Mouse (Mus musculus): ENCODE data around the gene Zfp961. TPM values are rescaled to one million over a fixed set of nuclear protein-coding genes. Genes with fewer than 3 reads are reported as not detected.
"Not testable (repeated sequence)": the region's sequence is repeated elsewhere in the genome, so short reads cannot be mapped to it uniquely, and the experiment has no call there.

The Zfp961 gene
- total RNA-seq (2012; rRNA removed), result 50.8 and 79.0 TPM in 2 replicates

DNA sequence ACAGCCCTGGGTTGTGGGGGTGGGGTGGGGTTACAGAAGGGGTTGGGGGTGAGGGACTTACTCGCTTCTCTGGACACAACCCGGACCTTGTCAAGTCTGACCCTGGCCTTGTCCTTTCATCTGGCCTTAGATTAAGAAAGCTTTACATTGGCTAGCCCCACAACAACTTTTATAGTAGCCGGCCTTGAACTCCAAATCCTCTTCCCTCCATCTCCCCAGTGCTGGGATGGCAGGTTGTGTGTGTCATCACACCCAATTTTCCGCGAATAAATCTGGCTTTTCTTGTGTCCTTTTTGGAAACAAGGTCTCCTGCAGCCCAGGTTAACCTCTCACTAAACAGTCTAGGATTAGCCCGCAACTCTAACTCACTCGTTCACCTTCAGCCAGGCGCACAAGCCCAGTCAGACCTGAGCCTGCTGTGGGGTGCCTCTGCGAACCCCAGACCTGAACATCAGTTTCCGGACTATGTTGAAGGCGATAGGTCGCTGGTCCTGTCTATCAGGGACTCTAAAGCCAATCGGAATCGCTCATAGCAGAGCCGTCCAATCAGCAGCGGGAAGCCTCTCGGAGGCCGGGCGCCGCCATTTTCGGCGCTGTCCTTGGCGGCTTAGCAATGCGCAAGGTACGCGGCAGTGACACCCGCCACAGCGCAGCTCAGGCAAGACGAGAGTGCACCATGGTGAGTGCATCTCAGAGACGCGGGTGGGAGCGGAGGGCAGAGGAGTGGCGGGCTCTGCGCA, at the start of gene Zfp961:
Zfp961 (plus strand) TSS at position 557 of the 740 bp plus-strand sequence.
- in situ Hi-C loops (cut with MboI; ENCODE audit: low sequenced_read_pairs in 2 of 2, unreplicated experiment in 2 of 2), result no loop called here
- Histone ChIP-seq H3K4me3 (ENCODE audit: insufficient read depth in 1 of 2, low read depth in 1 of 2, low read length in 2 of 2, poor library complexity in 1 of 2, severe bottlenecking in 1 of 2) (peak within 1 kb of the TSS; percentile 77 to 91), H3K9me3 (ENCODE audit: control insufficient read depth, insufficient read depth, low read depth, low read length) (no peaks in the 10 kb centered on the region), H3K36me3 (ENCODE audit: control insufficient read depth, insufficient read depth, low read length, poor library complexity, severe bottlenecking) (peaks cover 3% of the 10 kb centered on the region), H3K4me1 (ENCODE audit: control insufficient read depth in 2 of 2, insufficient read depth in 2 of 2, low read length in 2 of 2, poor library complexity in 1 of 2) (peaks cover 3% of the 10 kb centered on the region in 2 experiments; a peak in 1 of 4 replicates), H3K27ac (ENCODE audit: insufficient read depth, low read depth, low read length, poor library complexity, severe bottlenecking) (peak within 1 kb of the TSS; percentile 73), H3K9ac (ENCODE audit: insufficient read depth, low read depth, low read length, poor library complexity, severe bottlenecking) (peak within 1 kb of the TSS; percentile 91)
- TF ChIP-seq MAFK (IDR thresholded peaks at IDR 0.05; ENCODE audit: insufficient read depth, low read depth, low read length) (0 out of 2 replicates have a peak, but pooled peaks have one; percentile 20), ZC3H11A (IDR thresholded peaks at IDR 0.05; ENCODE audit: borderline replicate concordance, low read depth, low read length) (no peak), CHD2 (IDR thresholded peaks at IDR 0.05; ENCODE audit: low read depth, low read length) (peak; percentile 93), HCFC1 (IDR thresholded peaks at IDR 0.05; ENCODE audit: borderline replicate concordance, insufficient read depth, low read length) (peak; percentile 58; the same call in 1 of the 2 replicates), ZNF384 (IDR thresholded peaks at IDR 0.05; ENCODE audit: low read depth, low read length) (no peak)
- DNase-seq (ENCODE audit: low read depth, low spot score), result peak; percentile 98

GRCm38 (mm10) chr8:71903084-71903483, 47.8 kb upstream of the Zfp961 start:
- DNase-seq (ENCODE audit: low read depth, low spot score); H3K36me3 ChIP-seq (ENCODE audit: control insufficient read depth, insufficient read depth, low read length, poor library complexity, severe bottlenecking); in situ Hi-C loops (cut with MboI; ENCODE audit: low sequenced_read_pairs in 2 of 2, unreplicated experiment in 2 of 2); H3K9ac ChIP-seq (ENCODE audit: insufficient read depth, low read depth, low read length, poor library complexity, severe bottlenecking); H3K4me1 ChIP-seq (ENCODE audit: control insufficient read depth in 2 of 2, insufficient read depth in 2 of 2, low read length in 2 of 2, poor library complexity in 1 of 2); H3K4me3 ChIP-seq (ENCODE audit: insufficient read depth in 1 of 2, low read depth in 1 of 2, low read length in 2 of 2, poor library complexity in 1 of 2, severe bottlenecking in 1 of 2); H3K9me3 ChIP-seq (ENCODE audit: control insufficient read depth, insufficient read depth, low read depth, low read length); H3K27ac ChIP-seq (ENCODE audit: insufficient read depth, low read depth, low read length, poor library complexity, severe bottlenecking): not testable (repeated sequence)

GRCm38 (mm10) chr8:71906809-71907208, 44.0 kb upstream of the Zfp961 start:
- H3K27ac ChIP-seq (ENCODE audit: insufficient read depth, low read depth, low read length, poor library complexity, severe bottlenecking), result no peak overlapping the region
- H3K9me3 ChIP-seq (ENCODE audit: control insufficient read depth, insufficient read depth, low read depth, low read length), result peaks cover 2% of the 10 kb centered on the region; the same call in 1 of the 2 replicates
- H3K4me1 ChIP-seq (ENCODE audit: control insufficient read depth in 2 of 2, insufficient read depth in 2 of 2, low read length in 2 of 2, poor library complexity in 1 of 2), result no peaks in the 10 kb centered on the region
- in situ Hi-C loops (cut with MboI; ENCODE audit: low sequenced_read_pairs in 2 of 2, unreplicated experiment in 2 of 2), result no loop called here
- no peak overlapping the region for H3K9ac ChIP-seq (ENCODE audit: insufficient read depth, low read depth, low read length, poor library complexity, severe bottlenecking)
- H3K4me3 ChIP-seq (ENCODE audit: insufficient read depth in 1 of 2, low read depth in 1 of 2, low read length in 2 of 2, poor library complexity in 1 of 2, severe bottlenecking in 1 of 2), result no peak overlapping the region
- no peak for DNase-seq (ENCODE audit: low read depth, low spot score)
- H3K36me3 ChIP-seq (ENCODE audit: control insufficient read depth, insufficient read depth, low read length, poor library complexity, severe bottlenecking), result no peaks in the 10 kb centered on the region
- TF ChIP-seq ZC3H11A (IDR thresholded peaks at IDR 0.05; ENCODE audit: borderline replicate concordance, low read depth, low read length), result no peak
- no peak for TF ChIP-seq MAFK (IDR thresholded peaks at IDR 0.05; ENCODE audit: insufficient read depth, low read depth, low read length)
- TF ChIP-seq CHD2 (IDR thresholded peaks at IDR 0.05; ENCODE audit: low read depth, low read length), result no peak
- no peak for TF ChIP-seq HCFC1 (IDR thresholded peaks at IDR 0.05; ENCODE audit: borderline replicate concordance, insufficient read depth, low read length)
- no peak for TF ChIP-seq ZNF384 (IDR thresholded peaks at IDR 0.05; ENCODE audit: low read depth, low read length)

- no peak for TF ChIP-seq CHD2 (IDR thresholded peaks at IDR 0.05; ENCODE audit: low read depth, low read length)
- TF ChIP-seq HCFC1 (IDR thresholded peaks at IDR 0.05; ENCODE audit: borderline replicate concordance, insufficient read depth, low read length), result no peak
- TF ChIP-seq MAFK (IDR thresholded peaks at IDR 0.05; ENCODE audit: insufficient read depth, low read depth, low read length), result no peak
- no peak for TF ChIP-seq ZNF384 (IDR thresholded peaks at IDR 0.05; ENCODE audit: low read depth, low read length)
- TF ChIP-seq ZC3H11A (IDR thresholded peaks at IDR 0.05; ENCODE audit: borderline replicate concordance, low read depth, low read length), result no peak
- H3K9ac ChIP-seq (ENCODE audit: insufficient read depth, low read depth, low read length, poor library complexity, severe bottlenecking), result no peak overlapping the region
- no peak for DNase-seq (ENCODE audit: low read depth, low spot score)
These were observed 43.0 kb upstream of the Zfp961 start for GRCm38 (mm10) chr8:71907798-71908257.

More at GRCm38 (mm10) chr8:71907798-71908257, 43.0 kb upstream of the Zfp961 start:
- Histone ChIP-seq H3K27ac (ENCODE audit: insufficient read depth, low read depth, low read length, poor library complexity, severe bottlenecking) (no peak overlapping the region; the same call in 1 of the 2 replicates), H3K36me3 (ENCODE audit: control insufficient read depth, insufficient read depth, low read length, poor library complexity, severe bottlenecking) (no peaks in the 10 kb centered on the region), H3K4me3 (ENCODE audit: insufficient read depth in 1 of 2, low read depth in 1 of 2, low read length in 2 of 2, poor library complexity in 1 of 2, severe bottlenecking in 1 of 2) (peak overlapping the region; percentile 78 to 90; a peak in 3 of 4 replicates), H3K9me3 (ENCODE audit: control insufficient read depth, insufficient read depth, low read depth, low read length) (peaks cover 2% of the 10 kb centered on the region; the same call in 1 of the 2 replicates), H3K4me1 (ENCODE audit: control insufficient read depth in 2 of 2, insufficient read depth in 2 of 2, low read length in 2 of 2, poor library complexity in 1 of 2) (no peaks in the 10 kb centered on the region)
- in situ Hi-C loops (cut with MboI; ENCODE audit: low sequenced_read_pairs in 2 of 2, unreplicated experiment in 2 of 2), result no loop called here
